Mouse (Mus musculus) embryo, embryonic 9.5 days (tissue): ENCODE results near the gene Gm21725.
"Not testable (repeated sequence)": the region's sequence is repeated elsewhere in the genome, so short reads cannot be mapped to it uniquely, and the experiment has no call there.

Source experiments
- DNase-seq: peaks from one replicate; pipeline ENCODE4 v3.0.0-alpha.2; 2017; ENCODE audit errors: extremely low spot score

Gm21725 gene

GRCm38 (mm10) chrY:13348963-13349362 is at the start of gene Gm21725:
Gm21725 (minus strand) TSS chrY:13349063.
- not testable (repeated sequence) for DNase-seq
